Mouse (Mus musculus) thymus, adult 2 months (tissue): ENCODE measurements around the gene Donson. TPM values are rescaled to one million over a fixed set of nuclear protein-coding genes. Genes with fewer than 3 reads are reported as not detected.

Experiments
- DNase-seq: peaks from one replicate; pipeline ENCODE4 v3.0.0; 2021
- H3K27ac ChIP-seq: fragments of 200-500 bp; 2 replicates; pipeline ENCODE4 v1.5.1; 2012; ENCODE audit warnings: low read length, control low read depth; ENCODE audit not compliant: control insufficient read depth, insufficient read depth
- H3K27me3 ChIP-seq: fragments of 200-500 bp; 2 replicates; pipeline ENCODE4 v1.6.1; 2012; ENCODE audit warnings: mild to moderate bottlenecking, low read length, moderate library complexity, mixed read lengths; ENCODE audit not compliant: control insufficient read depth, insufficient read depth
- H3K36me3 ChIP-seq: fragments of 200-500 bp; 2 replicates; pipeline ENCODE4 v1.6.1; 2012; ENCODE audit warnings: mild to moderate bottlenecking, low read length, moderate library complexity; ENCODE audit not compliant: control insufficient read depth, insufficient read depth
- H3K4me1 ChIP-seq: fragments of 200-500 bp; replicated peaks from 2 replicates; pipeline ENCODE4 v1.6.1; 2012; ENCODE audit warnings: low read length; ENCODE audit not compliant: control insufficient read depth, insufficient read depth
- H3K4me3 ChIP-seq: fragments of 200-500 bp; 2 replicates; pipeline ENCODE4 v1.5.1; 2012; ENCODE audit warnings: mild to moderate bottlenecking, low read length, control low read depth, moderate library complexity; ENCODE audit not compliant: control insufficient read depth, insufficient read depth
- CTCF ChIP-seq: fragments of 200-500 bp; IDR thresholded peaks from 2 replicates; pipeline ENCODE4 v1.5.1; 2012; ENCODE audit warnings: mild to moderate bottlenecking, control low read depth, low read length, moderate library complexity, borderline replicate concordance; ENCODE audit not compliant: control insufficient read depth, poor library complexity, insufficient read depth; ENCODE audit errors: extremely low read depth
- POLR2A ChIP-seq: fragments of 200-500 bp; IDR thresholded peaks from 2 replicates; pipeline ENCODE4 v1.6.1; 2012; ENCODE audit warnings: mild to moderate bottlenecking, low read length, control low read depth, moderate library complexity; ENCODE audit not compliant: control insufficient read depth, poor library complexity, insufficient read depth; ENCODE audit errors: extremely low read depth
- WGBS: fragments of 180-500 bp; shearing (Covaris S2); methylation state at CpG from one replicate; pipeline ENCODE4 v1.1.7; 2018; 5-methylcytosine and 5-hydroxymethylcytosine counted together
- polyA plus RNA-seq: library from polyadenylated mRNA; depleted of rRNA; stranded (reverse); fragments of >200 nt; gene quantifications from 2 replicates; pipeline ENCODE4 v1.2.3, GENCODE M21; 2012

The Donson gene
- polyA plus RNA-seq, 1 experiment: 19.5 TPM

DNA sequence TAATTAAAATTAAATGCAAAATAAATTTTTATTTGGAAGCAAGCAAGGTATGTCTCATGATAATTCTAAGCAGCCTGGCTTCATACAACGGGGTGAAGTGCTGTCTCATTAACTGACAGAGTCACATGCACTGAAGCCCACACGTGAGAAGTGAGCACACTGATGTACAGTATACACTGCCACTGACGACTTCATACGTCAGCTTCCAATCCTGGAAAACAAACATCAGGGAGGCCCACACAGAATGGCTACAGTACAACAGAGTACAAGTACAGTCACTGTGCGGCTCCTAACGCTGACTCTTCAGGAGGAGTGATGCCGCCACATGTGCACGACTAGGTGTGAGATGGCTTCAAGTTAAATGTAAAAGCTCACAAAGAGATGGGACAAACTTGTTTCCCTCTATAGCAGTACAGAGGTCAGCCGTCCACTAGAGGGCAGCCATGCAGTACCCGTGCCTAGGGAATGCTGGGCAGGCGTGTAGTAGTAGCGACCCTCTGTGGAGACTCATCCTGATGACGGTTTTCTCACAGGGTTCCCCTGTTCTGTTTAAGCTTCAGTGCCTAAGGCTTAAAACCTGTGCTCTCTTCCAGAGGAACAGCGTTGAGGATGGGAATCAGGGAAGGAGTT lies 6.0 kb upstream of the Donson start:
- TF ChIP-seq CTCF (peak; percentile 73; the same call in 1 of the 2 replicates), POLR2A (no peak)

DNA sequence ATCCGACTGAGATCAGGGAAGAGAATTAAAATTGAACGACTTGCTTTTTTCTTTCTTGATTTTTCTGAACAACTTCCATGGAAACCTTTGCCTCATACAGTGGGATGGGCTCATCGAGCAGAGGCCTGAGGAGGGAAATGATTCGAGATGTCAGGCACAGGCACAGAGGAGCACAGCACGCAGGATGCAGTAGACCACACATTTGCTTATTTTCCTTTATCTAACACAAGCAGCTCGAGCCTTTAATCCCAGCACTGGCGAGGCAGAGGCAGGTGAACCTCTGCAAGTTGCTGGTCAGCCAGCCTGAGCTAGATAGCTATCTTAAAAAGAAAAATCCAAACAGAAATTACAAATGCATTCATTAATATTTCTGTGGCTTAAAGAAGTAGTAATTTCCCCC lies 1.2 kb upstream of the Donson start:
- Histone ChIP-seq H3K4me1 (peaks cover 13% of the 10 kb centered on the region), H3K4me3 (no peak overlapping the region), H3K27me3 (no peaks in the 10 kb centered on the region), H3K36me3 (no peaks in the 10 kb centered on the region), H3K27ac (peak overlapping the region; percentile 47; the same call in 1 of the 2 replicates)
- no peak for DNase-seq
- no peak for TF ChIP-seq POLR2A
- no peak for TF ChIP-seq CTCF
- 33% methylated on average over 7 of the region's 7 CpGs for WGBS

More for the DNA sequence above, 6.0 kb upstream of the Donson start:
- Histone ChIP-seq H3K27me3 (no peaks in the 10 kb centered on the region), H3K4me1 (peaks cover 4% of the 10 kb centered on the region), H3K4me3 (no peak overlapping the region), H3K27ac (no peak overlapping the region), H3K36me3 (no peaks in the 10 kb centered on the region)
- DNase-seq: peak; percentile 68
- WGBS: 41% methylated on average over 14 of the region's 14 CpGs

DNA sequence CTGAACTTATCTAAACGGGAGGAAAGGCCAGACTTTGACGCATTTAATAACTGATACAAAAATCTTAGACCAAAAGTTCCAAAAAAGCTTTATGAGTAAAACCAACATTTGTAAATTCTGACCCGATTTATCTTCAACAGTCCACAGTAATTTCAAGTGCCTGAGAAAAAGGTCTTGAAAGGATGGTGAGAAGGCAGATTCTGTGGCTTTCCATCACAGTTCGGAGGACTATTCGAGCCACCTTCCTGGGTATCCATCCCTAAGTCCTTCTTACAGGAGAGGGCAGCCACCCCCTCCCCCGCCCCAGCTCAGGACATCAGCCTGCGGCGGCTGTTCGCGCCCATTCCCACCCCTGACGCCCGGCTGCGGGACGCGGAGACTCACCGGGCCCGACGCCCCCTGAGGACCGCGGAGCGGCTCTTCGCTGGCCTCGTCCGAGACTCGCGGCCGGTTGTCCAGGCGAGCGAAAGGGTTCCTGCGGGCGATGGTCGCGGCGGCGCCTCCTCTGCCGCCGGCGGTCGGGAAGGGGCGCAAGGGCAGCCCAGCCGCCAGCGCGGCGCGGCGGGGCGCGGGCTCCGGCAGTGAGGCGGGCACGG lies 449 bp downstream of the Donson start:
- Histone ChIP-seq H3K27me3 (no peaks in the 10 kb centered on the region), H3K4me3 (peak overlapping the region; percentile 58), H3K36me3 (peaks cover 12% of the 10 kb centered on the region), H3K27ac (no peak overlapping the region), H3K4me1 (peaks cover 13% of the 10 kb centered on the region)
- DNase-seq: no peak
- 2% methylated on average over 51 of the region's 51 CpGs for WGBS
- no peak for TF ChIP-seq CTCF
- no peak; the same call in 1 of the 2 replicates for TF ChIP-seq POLR2A

DNA sequence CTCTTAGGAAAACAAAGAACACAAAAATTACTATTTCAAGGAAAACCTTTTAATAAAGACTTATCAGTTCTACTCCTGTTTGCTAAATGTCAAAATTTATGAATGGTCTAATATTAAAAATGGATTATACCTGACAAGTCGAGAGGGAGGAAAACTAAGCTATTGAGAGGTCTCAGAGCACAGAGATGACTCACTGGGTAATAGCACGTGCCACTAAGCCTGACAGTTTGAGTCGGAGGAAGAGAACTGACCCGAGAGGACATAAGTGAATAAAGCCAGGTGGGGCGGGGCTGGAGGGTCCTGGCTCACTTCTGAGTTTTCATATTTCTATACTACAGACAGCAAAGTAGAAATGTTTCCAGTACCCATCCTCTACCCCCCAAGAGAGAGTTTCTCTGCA lies 2.2 kb downstream of the Donson start:
- no peak overlapping the region for H3K4me3 ChIP-seq
- WGBS: 95% methylated on average over 5 of the region's 5 CpGs
- H3K27me3 ChIP-seq: no peaks in the 10 kb centered on the region
- no peak overlapping the region for H3K27ac ChIP-seq
- DNase-seq: no peak
- TF ChIP-seq CTCF (no peak), POLR2A (no peak)
- H3K36me3 ChIP-seq: peaks cover 26% of the 10 kb centered on the region
- peaks cover 13% of the 10 kb centered on the region for H3K4me1 ChIP-seq

DNA sequence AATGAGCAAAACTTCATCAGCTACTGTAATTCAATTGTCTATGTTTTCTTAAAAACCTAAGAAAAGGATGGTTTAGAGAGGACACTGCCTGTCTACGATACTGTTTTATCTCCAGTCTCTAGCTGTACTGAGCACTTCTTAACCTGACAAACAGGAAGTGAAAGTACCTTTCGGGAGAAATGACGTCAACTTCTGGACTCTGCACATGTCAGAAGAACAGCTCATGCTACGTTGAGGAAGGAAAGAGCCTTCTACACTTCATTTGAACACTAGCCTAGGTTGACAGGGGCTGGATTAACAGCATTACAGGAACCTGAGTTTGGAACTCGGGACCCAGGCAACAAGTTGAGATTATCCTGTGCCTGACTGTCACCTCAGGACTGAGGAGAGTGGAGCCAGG lies 3.0 kb downstream of the Donson start:
- TF ChIP-seq CTCF (no peak), POLR2A (no peak)
- no peak for DNase-seq
- no peaks in the 10 kb centered on the region for H3K27me3 ChIP-seq
- H3K4me3 ChIP-seq: no peak overlapping the region
- H3K27ac ChIP-seq: peak overlapping the region; percentile 10; the same call in 1 of the 2 replicates
- H3K4me1 ChIP-seq: peaks cover 13% of the 10 kb centered on the region
- 34% methylated on average over 5 of the region's 5 CpGs for WGBS
- peaks cover 27% of the 10 kb centered on the region for H3K36me3 ChIP-seq

DNA sequence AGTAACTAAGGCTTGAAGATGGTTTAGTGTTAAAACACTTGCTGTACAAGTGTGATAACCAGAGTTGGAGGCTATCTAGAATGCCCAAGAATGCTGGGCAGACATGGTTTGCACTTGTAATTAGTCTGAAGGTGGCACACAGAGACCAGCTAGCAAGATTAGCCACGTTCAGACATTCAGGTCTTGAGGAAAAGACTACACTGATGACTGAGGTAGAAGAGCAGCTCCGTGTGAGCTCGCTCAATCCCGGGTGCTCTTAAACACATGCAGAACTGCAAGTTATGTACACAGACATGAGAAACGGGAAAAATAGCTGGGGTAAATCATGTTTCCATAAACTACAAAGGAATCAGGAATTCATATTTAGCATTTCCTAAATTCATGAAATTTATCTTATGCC lies 7.9 kb downstream of the Donson start:
- H3K4me1 ChIP-seq: peaks cover 3% of the 10 kb centered on the region
- H3K36me3 ChIP-seq: peaks cover 70% of the 10 kb centered on the region
- TF ChIP-seq POLR2A: no peak
- H3K27me3 ChIP-seq: no peaks in the 10 kb centered on the region
- WGBS: 92% methylated on average over 5 of the region's 5 CpGs
- no peak overlapping the region for H3K4me3 ChIP-seq
- DNase-seq: no peak
- H3K27ac ChIP-seq: no peak overlapping the region
